Mouse (Mus musculus): ENCODE data around the gene Adgrg6. TPM values are rescaled to one million over a fixed set of nuclear protein-coding genes. Genes with fewer than 3 reads are reported as not detected.

Adgrg6 gene
- polyA plus RNA-seq (2015; fragmentation: Nextera tagmentation; extraction: Ambion mirVana) = 2.7 and 2.9 TPM in 2 replicates

- Histone ChIP-seq H3K27me3 (peaks cover 36% of the 10 kb centered on the region), H3K9ac (peak within 1 kb of the TSS; percentile 80), H3K4me3 (peak within 1 kb of the TSS; percentile 75), H3K4me1 (replicated peaks) (peaks cover 17% of the 10 kb centered on the region; the same call in 1 of the 2 replicates), H3K27ac (no peak within 1 kb of the TSS), H3K9me3 (no peaks in the 10 kb centered on the region), H3K36me3 (no peaks in the 10 kb centered on the region), H3K4me2 (peak within 1 kb of the TSS; percentile 100)
- WGBS = under 1% methylated on average over 81 of the region's 81 CpGs
- peak; percentile 82 for ATAC-seq (ENCODE audit: low FRiP score)
These were observed at the start of gene Adgrg6 for GRCm38 (mm10) chr10:14544941-14545717. Gene Adgrg6, minus strand, starts transcription at chr10:14545659.

GRCm38 (mm10) chr10:14592215-14592614 is 46.8 kb upstream of the Adgrg6 start:
- H3K9ac ChIP-seq = no peak overlapping the region
- no peaks in the 10 kb centered on the region for H3K27me3 ChIP-seq
- H3K4me1 ChIP-seq (replicated peaks) = no peaks in the 10 kb centered on the region
- 96% methylated on average over 1 of the region's 1 CpGs for whole genome bisulfite sequencing
- no peaks in the 10 kb centered on the region for H3K36me3 ChIP-seq
- H3K9me3 ChIP-seq = no peaks in the 10 kb centered on the region
- no peak overlapping the region for H3K4me2 ChIP-seq
- H3K4me3 ChIP-seq = no peak overlapping the region
- no peak overlapping the region for H3K27ac ChIP-seq
- ATAC-seq (ENCODE audit: low FRiP score) = no peak

GRCm38 (mm10) chr10:14590816-14591215 is 45.4 kb upstream of the Adgrg6 start:
- WGBS = 97% methylated on average over 2 of the region's 2 CpGs
- no peaks in the 10 kb centered on the region for H3K27me3 ChIP-seq
- H3K9me3 ChIP-seq = no peaks in the 10 kb centered on the region
- no peak overlapping the region for H3K4me2 ChIP-seq
- no peak overlapping the region for H3K9ac ChIP-seq
- ATAC-seq (ENCODE audit: low FRiP score) = no peak
- no peak overlapping the region for H3K27ac ChIP-seq
- no peaks in the 10 kb centered on the region for H3K4me1 ChIP-seq (replicated peaks)
- H3K36me3 ChIP-seq = no peaks in the 10 kb centered on the region
- no peak overlapping the region for H3K4me3 ChIP-seq

DNA sequence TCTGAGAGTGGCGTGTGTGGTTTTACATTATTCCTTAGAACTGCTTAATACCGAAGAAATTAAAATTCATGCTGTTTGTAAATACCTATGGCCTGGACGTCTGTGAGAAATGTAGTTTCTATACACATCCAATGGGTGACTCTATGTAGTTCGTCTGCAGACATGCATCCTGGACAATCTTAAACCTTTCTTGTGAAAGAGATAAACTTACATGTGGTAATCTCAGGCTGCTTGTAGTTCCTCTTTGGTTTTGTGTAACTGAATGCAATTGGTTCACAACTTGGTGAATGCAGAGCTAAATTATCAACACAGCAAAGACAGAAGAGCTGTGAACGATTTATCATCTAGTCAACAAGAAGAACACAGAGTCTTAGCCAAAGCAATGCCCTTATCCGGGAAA is 44.2 kb upstream of the Adgrg6 start:
- no peak for ATAC-seq (ENCODE audit: low FRiP score)
- Histone ChIP-seq H3K4me1 (replicated peaks) (no peaks in the 10 kb centered on the region), H3K9me3 (no peaks in the 10 kb centered on the region), H3K4me2 (no peak overlapping the region), H3K27ac (no peak overlapping the region), H3K4me3 (no peak overlapping the region), H3K36me3 (no peaks in the 10 kb centered on the region), H3K9ac (no peak overlapping the region), H3K27me3 (no peaks in the 10 kb centered on the region)
- 94% methylated on average over 6 of the region's 6 CpGs for WGBS

- no peak overlapping the region for H3K4me2 ChIP-seq
- no peaks in the 10 kb centered on the region for H3K36me3 ChIP-seq
- 86% methylated on average over 1 of the region's 1 CpGs for WGBS
- H3K4me3 ChIP-seq = no peak overlapping the region
- no peak overlapping the region for H3K27ac ChIP-seq
- no peaks in the 10 kb centered on the region for H3K4me1 ChIP-seq (replicated peaks)
- H3K9me3 ChIP-seq = no peaks in the 10 kb centered on the region
- H3K27me3 ChIP-seq = no peaks in the 10 kb centered on the region
- no peak for ATAC-seq (ENCODE audit: low FRiP score)
- no peak overlapping the region for H3K9ac ChIP-seq
These were observed 38.0 kb upstream of the Adgrg6 start for GRCm38 (mm10) chr10:14583496-14583895.

GRCm38 (mm10) chr10:14574255-14574654 is 28.8 kb upstream of the Adgrg6 start:
- no peaks in the 10 kb centered on the region for H3K9me3 ChIP-seq
- no peak overlapping the region for H3K4me3 ChIP-seq
- H3K36me3 ChIP-seq = no peaks in the 10 kb centered on the region
- no peak overlapping the region for H3K4me2 ChIP-seq
- 86% methylated on average over 4 of the region's 4 CpGs for WGBS
- no peak for ATAC-seq (ENCODE audit: low FRiP score)
- no peaks in the 10 kb centered on the region for H3K27me3 ChIP-seq
- no peaks in the 10 kb centered on the region for H3K4me1 ChIP-seq (replicated peaks)
- H3K9ac ChIP-seq = no peak overlapping the region
- H3K27ac ChIP-seq = no peak overlapping the region

DNA sequence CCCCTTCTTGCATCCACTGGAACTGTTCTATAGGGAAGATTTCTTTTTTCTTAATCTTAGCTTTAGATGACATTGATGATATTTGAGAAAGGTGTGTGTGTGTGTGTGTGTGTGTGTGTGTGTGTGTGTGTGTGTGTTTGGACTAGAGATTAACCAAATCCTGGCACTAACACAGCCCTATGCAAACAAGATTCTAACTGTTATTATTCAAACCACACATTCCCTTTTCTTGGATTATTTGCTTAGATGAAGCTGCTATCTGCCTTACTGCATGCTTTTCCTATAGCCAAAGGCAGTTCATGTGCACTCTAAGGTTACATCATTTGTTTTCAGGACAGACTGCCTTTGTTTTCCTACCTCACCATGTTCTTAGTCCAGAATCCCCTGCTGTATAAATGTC is 25.7 kb upstream of the Adgrg6 start:
- Histone ChIP-seq H3K36me3 (no peaks in the 10 kb centered on the region), H3K4me1 (replicated peaks) (no peaks in the 10 kb centered on the region), H3K4me2 (no peak overlapping the region), H3K9ac (no peak overlapping the region), H3K4me3 (no peak overlapping the region), H3K27me3 (no peaks in the 10 kb centered on the region), H3K9me3 (no peaks in the 10 kb centered on the region), H3K27ac (no peak overlapping the region)
- no peak for ATAC-seq (ENCODE audit: low FRiP score)

- Histone ChIP-seq H3K36me3 (no peaks in the 10 kb centered on the region), H3K4me3 (no peak overlapping the region), H3K4me1 (replicated peaks) (no peaks in the 10 kb centered on the region), H3K4me2 (no peak overlapping the region), H3K9ac (no peak overlapping the region), H3K27me3 (no peaks in the 10 kb centered on the region), H3K27ac (no peak overlapping the region), H3K9me3 (no peaks in the 10 kb centered on the region)
- WGBS = 12% methylated on average over 2 of the region's 2 CpGs
- no peak for ATAC-seq (ENCODE audit: low FRiP score)
These were observed 25.2 kb upstream of the Adgrg6 start for GRCm38 (mm10) chr10:14570616-14571015.

GRCm38 (mm10) chr10:14546111-14546551 is 672 bp upstream of the Adgrg6 start:
- H3K4me2 ChIP-seq = peak overlapping the region; percentile 100
- WGBS = 21% methylated on average over 7 of the region's 7 CpGs
- H3K4me3 ChIP-seq = no peak overlapping the region
- ATAC-seq (ENCODE audit: low FRiP score) = 0 out of 2 replicates have a peak, but pooled peaks have one; percentile 44
- H3K36me3 ChIP-seq = no peaks in the 10 kb centered on the region
- H3K9ac ChIP-seq = no peak overlapping the region
- peaks cover 36% of the 10 kb centered on the region for H3K27me3 ChIP-seq
- no peaks in the 10 kb centered on the region for H3K9me3 ChIP-seq
- peaks cover 17% of the 10 kb centered on the region; the same call in 1 of the 2 replicates for H3K4me1 ChIP-seq (replicated peaks)
- H3K27ac ChIP-seq = no peak overlapping the region

GRCm38 (mm10) chr10:14544608-14544940 is 885 bp downstream of the Adgrg6 start:
- H3K27me3 ChIP-seq = peaks cover 36% of the 10 kb centered on the region
- 8% methylated on average over 9 of the region's 9 CpGs for WGBS
- ATAC-seq (ENCODE audit: low FRiP score) = peak; percentile 56; the same call in 1 of the 2 replicates
- no peaks in the 10 kb centered on the region for H3K9me3 ChIP-seq
- H3K36me3 ChIP-seq = no peaks in the 10 kb centered on the region
- peaks cover 17% of the 10 kb centered on the region; the same call in 1 of the 2 replicates for H3K4me1 ChIP-seq (replicated peaks)
- H3K27ac ChIP-seq = no peak overlapping the region
- H3K9ac ChIP-seq = peak overlapping the region; percentile 80; the same call in 1 of the 2 replicates
- peak overlapping the region; percentile 100 for H3K4me2 ChIP-seq
- H3K4me3 ChIP-seq = peak overlapping the region; percentile 75

DNA sequence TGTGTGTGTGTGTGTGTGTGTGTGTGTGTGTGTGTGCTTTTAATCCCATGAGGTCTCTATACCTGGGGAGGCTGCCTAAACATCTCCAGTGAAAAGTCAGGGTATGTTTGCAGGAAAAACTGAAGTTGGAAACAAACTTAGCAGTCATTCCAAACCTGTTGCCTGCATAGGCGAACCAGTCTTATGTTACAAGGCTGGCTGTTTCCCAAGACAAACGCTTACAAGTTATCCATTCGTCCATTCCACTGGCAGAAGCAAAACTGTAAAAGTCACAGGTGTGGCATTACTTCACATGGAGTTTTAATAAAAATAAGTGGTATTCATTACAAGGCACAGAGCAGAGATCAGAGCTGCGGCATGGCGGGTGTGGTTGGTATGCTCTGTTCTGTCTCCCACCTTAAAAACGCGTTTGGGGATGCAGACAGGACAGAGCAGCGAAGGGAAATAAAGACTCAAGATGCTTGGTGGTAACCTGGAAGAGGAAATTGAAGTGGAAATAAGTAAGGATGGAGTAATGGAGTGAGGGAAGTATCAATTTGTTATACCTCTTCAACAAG is 1.9 kb downstream of the Adgrg6 start:
- no peak overlapping the region for H3K4me3 ChIP-seq
- peak overlapping the region; percentile 100; the same call in 1 of the 2 replicates for H3K4me2 ChIP-seq
- WGBS = 76% methylated on average over 8 of the region's 8 CpGs
- H3K36me3 ChIP-seq = no peaks in the 10 kb centered on the region
- ATAC-seq (ENCODE audit: low FRiP score) = no peak
- H3K9ac ChIP-seq = no peak overlapping the region
- H3K9me3 ChIP-seq = no peaks in the 10 kb centered on the region
- H3K4me1 ChIP-seq (replicated peaks) = peaks cover 17% of the 10 kb centered on the region; the same call in 1 of the 2 replicates
- H3K27me3 ChIP-seq = peaks cover 36% of the 10 kb centered on the region
- H3K27ac ChIP-seq = no peak overlapping the region

GRCm38 (mm10) chr10:14537102-14537501 is 8.4 kb downstream of the Adgrg6 start:
- no peak for ATAC-seq (ENCODE audit: low FRiP score)
- H3K4me1 ChIP-seq (replicated peaks) = no peaks in the 10 kb centered on the region
- no peak overlapping the region for H3K27ac ChIP-seq
- no peak overlapping the region for H3K4me2 ChIP-seq
- WGBS = 89% methylated on average over 3 of the region's 3 CpGs
- H3K9ac ChIP-seq = no peak overlapping the region
- H3K4me3 ChIP-seq = no peak overlapping the region
- H3K27me3 ChIP-seq = no peaks in the 10 kb centered on the region
- H3K36me3 ChIP-seq = no peaks in the 10 kb centered on the region
- no peaks in the 10 kb centered on the region for H3K9me3 ChIP-seq

- ATAC-seq (ENCODE audit: low FRiP score) = no peak
- WGBS = 91% methylated on average over 3 of the region's 3 CpGs
These were observed 14.4 kb downstream of the Adgrg6 start for GRCm38 (mm10) chr10:14531090-14531489.

More at GRCm38 (mm10) chr10:14531090-14531489, 14.4 kb downstream of the Adgrg6 start:
- Histone ChIP-seq H3K4me1 (replicated peaks) (no peaks in the 10 kb centered on the region), H3K9me3 (no peaks in the 10 kb centered on the region), H3K9ac (no peak overlapping the region), H3K4me3 (no peak overlapping the region), H3K4me2 (no peak overlapping the region), H3K27ac (no peak overlapping the region), H3K27me3 (no peaks in the 10 kb centered on the region), H3K36me3 (no peaks in the 10 kb centered on the region)
